In genomic region chr3:121914459-121915185, GRCm38 (mm10) we compare ENCODE assay signal across 9 mouse cellular contexts. TPM values are rescaled to one million over a fixed set of nuclear protein-coding genes. Genes with fewer than 3 reads are reported as not detected.
A peak's percentile ranks its signal among the peaks of the same experiment; 100 is the strongest.
DNase-seq lines count a peak whose midpoint lies in the region; ATAC-seq and TF ChIP-seq lines count a peak whose summit lies in the region.
"Had no signal": no experiment of that assay in that cellular context is flagged by ENCODE, and none has a peak within 500 bp of the region (broad histone marks: within the 10 kb centered on the region; RNA-seq: fewer than 3 reads in every experiment).

No protein-coding gene starts in this region.

- H3K9ac ChIP-seq in liver, adult 2 months (ENCODE audit: low read depth, low read length) = no peak overlapping the region
- no peak overlapping the region for H3K9ac ChIP-seq in liver, embryonic 12.5 days
- H3K9ac ChIP-seq: hindbrain, embryonic 15.5 days had no signal

- 65% methylated on average over 13 of the region's 13 CpGs for WGBS in liver, adult 2 months
- WGBS in liver, embryonic 12.5 days (ENCODE audit: insufficient replicate concordance) = 73% methylated on average over 13 of the region's 13 CpGs

- no peaks in the 10 kb centered on the region for H3K36me3 ChIP-seq in liver, adult 2 months (ENCODE audit: control insufficient read depth, insufficient read depth, low read length)
- no peaks in the 10 kb centered on the region for H3K36me3 ChIP-seq in liver, embryonic 12.5 days
- H3K36me3 ChIP-seq: hindbrain, embryonic 15.5 days had no signal

- H3K4me1 ChIP-seq in liver, adult 2 months (ENCODE audit: control insufficient read depth, insufficient read depth, low read length) = peaks cover 10% of the 10 kb centered on the region
- peaks cover 26% of the 10 kb centered on the region for H3K4me1 ChIP-seq in liver, embryonic 12.5 days

- H3K27ac ChIP-seq in liver, adult 2 months (replicated peaks; ENCODE audit: insufficient read depth, low read depth, low read length) = peak overlapping the region; percentile 87
- no peak overlapping the region for H3K27ac ChIP-seq in liver, embryonic 12.5 days
- H3K27ac ChIP-seq: hindbrain, embryonic 15.5 days had no signal

- no peaks in the 10 kb centered on the region for H3K9me3 ChIP-seq in liver, embryonic 12.5 days (replicated peaks)
- H3K9me3 ChIP-seq: hindbrain, embryonic 15.5 days had no signal

- H3K79me2 ChIP-seq in liver, adult 2 months (ENCODE audit: control insufficient read depth, insufficient read depth, low read length) = no peaks in the 10 kb centered on the region

- no peak overlapping the region for H3K4me3 ChIP-seq in liver, adult 2 months (ENCODE audit: insufficient read depth, low read depth, low read length)
- H3K4me3 ChIP-seq in liver, embryonic 12.5 days = no peak overlapping the region
- H3K4me3 ChIP-seq: hindbrain, embryonic 15.5 days had no signal

- no peak for TF ChIP-seq CTCF in liver, adult 2 months (IDR thresholded peaks at IDR 0.05; ENCODE audit: low read depth, low read length)

- no peak for TF ChIP-seq POLR2A in liver, adult 2 months (IDR thresholded peaks at IDR 0.05; ENCODE audit: extremely low read depth, insufficient read depth, low read length)

- no peak overlapping the region for H3K4me2 ChIP-seq in liver, embryonic 12.5 days
- H3K4me2 ChIP-seq: hindbrain, embryonic 15.5 days had no signal

- DNase-seq in liver, adult 2 months (ENCODE audit: extremely low read depth, low read depth, low spot score) = peak; percentile 58
- peak; percentile 77 to 91 for DNase-seq in heart, adult 18-20 months
- DNase-seq in kidney, adult 8-10 months = peak; percentile 42 to 44
- DNase-seq in lung, postnatal 36 days = peak; percentile 90
- DNase-seq in spleen, postnatal 4 days (ENCODE audit: low spot score in 2 of 2) = no peak
- no peak for DNase-seq in testis, postnatal 14 days (ENCODE audit: low spot score)

- no peaks in the 10 kb centered on the region for H3K27me3 ChIP-seq in liver, adult 2 months (ENCODE audit: control insufficient read depth, insufficient read depth, low read length)
- peaks cover 10% of the 10 kb centered on the region; the same call in 1 of the 2 replicates for H3K27me3 ChIP-seq in liver, embryonic 12.5 days (replicated peaks)
- H3K27me3 ChIP-seq: hindbrain, embryonic 15.5 days had no signal

- no peak for ATAC-seq in liver, embryonic 12.5 days
- ATAC-seq in erythroid progenitor cell, adult 5-6 weeks (replicated peaks; ENCODE audit: low FRiP score, poor library complexity, severe bottlenecking) = no peak

RNA-seq across cellular contexts. Expression of gene Arhgap29, which starts 37.7 kb away (rescaled TPM):
- total RNA-seq in liver, adult 2 months (2014; rRNA removed) = 60.5 and 68.4 TPM in 2 replicates
- 12.2 and 16.4 TPM in 2 replicates for polyA plus RNA-seq in liver, adult 2 months (2012; rRNA removed)
- polyA plus RNA-seq in liver, embryonic 12.5 days (2016; fragmentation: Nextera tagmentation; extraction: Ambion mirVana) = 11.2 and 12.7 TPM in 2 replicates
- 10 to 100 TPM; 34.8 to 41.2 TPM for total RNA-seq in heart, adult 18-20 months (2021)
- 3.6 and 3.8 TPM in 2 replicates for total RNA-seq in erythroid progenitor cell, adult 5-6 weeks (2015; ENCODE audit: low replicate concordance)
- total RNA-seq in erythroid progenitor cell, adult 5-6 weeks (2017; ENCODE audit: low replicate concordance) = 0.39 and 3.6 TPM in 2 replicates

Comparison
In these comparisons a context has a peak if more than half of its experiments do, and no peak if none do; other contexts are left out.
1. DNase-seq: peak in liver, adult 2 months (single experiment), heart, adult 18-20 months (2 of 2), kidney, adult 8-10 months (2 of 2) and lung, postnatal 36 days (single experiment); none in spleen, postnatal 4 days (0 of 2) and testis, postnatal 14 days (single experiment).
2. RNA of gene Arhgap29, which starts 37.7 kb away (total RNA-seq): 60.5 to 68.4 TPM in liver, adult 2 months and 34.8 to 41.2 TPM in heart, adult 18-20 months; 0.39 to 3.8 TPM in erythroid progenitor cell, adult 5-6 weeks; every median in the first group is over 4 times any median in the second.